Mouse (Mus musculus): Measurements from ENCODE around the gene Deaf1. TPM values are rescaled to one million over a fixed set of nuclear protein-coding genes. Genes with fewer than 3 reads are reported as not detected.
A peak's percentile ranks its signal among the peaks of the same experiment; 100 is the strongest.

The Deaf1 gene
- 10 to 100 TPM; 44.6 to 50.4 TPM for total RNA-seq (2021)
- long read RNA-seq, experiment 1, transcript Deaf1-201 (12 exons, 2,135 nt): major isoform, 37 of 71 reads
- long read RNA-seq, experiment 1, partial matches to known transcripts: 5 of 71 reads
- long read RNA-seq, experiment 1, other reads (novel, unspliced or antisense): 26 of 71 reads
- long read RNA-seq, experiment 2, transcript Deaf1-201 (12 exons, 2,135 nt): major isoform, 28 of 85 reads
- long read RNA-seq, experiment 2, partial matches to known transcripts: 5 of 85 reads
- long read RNA-seq, experiment 2, other reads (novel, unspliced or antisense): 50 of 85 reads

GRCm38 (mm10) chr7:141327469-141328372 lies at the start of gene Deaf1, which contains the start of gene Tmem80:
Gene Deaf1 (minus strand): TSS chr7:141327690.
Gene Tmem80 (plus strand): TSS chr7:141327739.
- peak; percentile 99 to 100 for DNase-seq (ENCODE audit: low spot score in 2 of 2)

DNA sequence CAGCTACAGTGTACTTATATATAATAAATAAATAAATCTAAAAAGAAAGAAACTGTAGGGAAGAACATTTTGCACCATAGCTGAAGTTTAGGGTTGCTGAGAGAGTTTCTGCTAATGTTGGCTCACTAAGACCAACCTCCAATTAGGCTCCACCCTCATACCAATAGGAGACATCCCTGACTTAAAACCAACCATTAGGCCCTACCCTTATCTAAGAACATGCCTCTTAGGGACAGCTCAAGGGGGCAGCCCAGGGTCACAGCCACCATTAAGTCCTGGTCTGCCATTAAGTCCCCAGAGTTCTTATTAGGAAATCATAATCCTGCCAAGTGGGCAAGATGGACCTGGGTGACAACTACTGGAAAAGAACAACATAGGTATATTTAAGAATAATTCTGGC lies 46.9 kb upstream of the Deaf1 start:
- no peak for DNase-seq (ENCODE audit: low spot score in 2 of 2)

DNA sequence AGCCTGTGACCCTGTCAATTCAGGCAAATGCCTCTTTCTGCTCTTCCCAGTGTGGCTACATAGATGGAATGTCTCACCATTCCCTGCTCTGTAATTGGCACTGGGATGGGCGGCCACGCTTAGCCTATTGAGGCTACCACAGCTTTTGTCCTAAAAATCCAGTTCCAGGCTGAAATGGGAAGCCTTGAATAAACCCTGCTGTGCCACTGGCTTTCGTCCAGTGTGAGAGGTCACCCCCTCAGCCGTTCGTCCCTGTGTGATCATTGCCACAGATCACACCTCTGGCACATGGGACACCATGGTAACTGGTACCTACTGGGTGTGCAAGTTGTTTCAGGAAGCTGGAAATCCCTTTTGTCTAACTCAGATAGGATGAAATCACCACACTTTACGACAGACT lies 46.1 kb upstream of the Deaf1 start:
- DNase-seq (ENCODE audit: low spot score in 2 of 2): no peak

GRCm38 (mm10) chr7:141371942-141372595 lies 44.6 kb upstream of the Deaf1 start:
- DNase-seq (ENCODE audit: low spot score in 2 of 2): no peak

- no peak for DNase-seq (ENCODE audit: low spot score in 2 of 2)
Observed at GRCm38 (mm10) chr7:141369918-141370317, 42.4 kb upstream of the Deaf1 start.

DNA sequence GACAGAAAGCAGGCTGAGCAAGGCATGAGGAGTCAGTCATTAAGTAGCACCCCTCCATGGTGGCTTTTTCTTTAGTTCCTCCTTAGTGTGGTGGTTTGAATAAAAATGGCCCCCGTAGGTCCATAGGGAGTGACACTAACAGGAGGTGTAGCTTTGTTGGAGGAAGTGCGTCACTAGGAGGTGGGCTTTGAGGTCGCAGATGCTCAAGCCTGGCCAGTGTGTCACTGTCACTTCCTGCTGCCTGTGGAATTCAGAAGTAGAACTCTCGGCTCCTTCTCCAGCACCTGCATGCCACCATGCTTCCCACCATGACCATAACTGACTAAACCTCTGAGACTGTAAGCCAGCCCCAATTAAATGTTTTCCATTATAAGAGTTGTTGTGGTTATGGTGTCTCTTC lies 39.9 kb upstream of the Deaf1 start:
- no peak for DNase-seq (ENCODE audit: low spot score in 2 of 2)

DNA sequence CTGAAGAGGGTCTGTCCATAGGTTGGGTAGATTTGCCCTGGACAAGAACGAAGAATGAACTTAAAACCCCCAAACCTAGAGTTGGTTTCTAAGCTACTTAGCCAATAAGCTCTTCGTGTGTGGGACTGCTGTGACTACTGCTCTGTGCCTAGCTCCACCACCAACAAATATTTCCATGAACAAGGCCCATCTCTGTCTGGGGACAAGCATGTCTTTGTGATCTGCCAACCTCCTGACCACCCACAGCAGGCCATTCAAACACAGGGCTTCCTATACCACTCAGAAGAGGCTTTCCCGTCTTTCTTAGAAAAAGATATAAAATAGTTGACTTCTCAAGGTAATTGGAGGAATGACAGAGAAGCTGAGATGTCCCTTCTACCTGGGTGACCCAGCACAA lies 37.6 kb upstream of the Deaf1 start:
- no peak for DNase-seq (ENCODE audit: low spot score in 2 of 2)

GRCm38 (mm10) chr7:141364349-141365048 lies 37.0 kb upstream of the Deaf1 start:
- no peak for DNase-seq (ENCODE audit: low spot score in 2 of 2)

- DNase-seq (ENCODE audit: low spot score in 2 of 2): no peak
Observed at GRCm38 (mm10) chr7:141363752-141364125, 36.2 kb upstream of the Deaf1 start.

GRCm38 (mm10) chr7:141363106-141363751 lies 35.7 kb upstream of the Deaf1 start:
- peak in 1 of 2 experiments; percentile 47 for DNase-seq (ENCODE audit: low spot score in 2 of 2)

GRCm38 (mm10) chr7:141361510-141361909 lies 34.0 kb upstream of the Deaf1 start:
- DNase-seq (ENCODE audit: low spot score in 2 of 2): no peak

- peak in 1 of 2 experiments; percentile 7 for DNase-seq (ENCODE audit: low spot score in 2 of 2)
Observed at GRCm38 (mm10) chr7:141356971-141357370, 29.5 kb upstream of the Deaf1 start.

GRCm38 (mm10) chr7:141355626-141356326 lies 28.3 kb upstream of the Deaf1 start:
- no peak for DNase-seq (ENCODE audit: low spot score in 2 of 2)

DNA sequence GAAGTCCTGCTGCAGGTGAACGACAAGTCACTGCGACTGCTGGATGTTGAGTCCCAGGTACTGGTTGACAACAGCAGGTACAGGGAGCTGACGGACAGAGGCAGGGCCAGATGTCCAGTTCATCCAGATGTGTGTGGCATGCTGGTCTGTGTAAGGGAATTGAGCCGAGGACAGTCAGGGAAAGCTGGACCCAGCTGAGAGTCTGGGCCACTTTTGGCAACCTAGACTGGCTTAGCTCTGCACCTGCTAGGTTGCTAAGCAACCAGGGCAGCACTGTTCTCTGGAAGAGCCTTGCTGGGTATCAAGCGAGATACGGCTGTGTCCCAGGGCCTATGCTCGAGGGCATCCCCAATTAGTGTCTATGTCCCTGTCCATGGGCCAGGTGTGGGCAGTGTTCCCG lies 27.6 kb upstream of the Deaf1 start:
- no peak for DNase-seq (ENCODE audit: low spot score in 2 of 2)

DNA sequence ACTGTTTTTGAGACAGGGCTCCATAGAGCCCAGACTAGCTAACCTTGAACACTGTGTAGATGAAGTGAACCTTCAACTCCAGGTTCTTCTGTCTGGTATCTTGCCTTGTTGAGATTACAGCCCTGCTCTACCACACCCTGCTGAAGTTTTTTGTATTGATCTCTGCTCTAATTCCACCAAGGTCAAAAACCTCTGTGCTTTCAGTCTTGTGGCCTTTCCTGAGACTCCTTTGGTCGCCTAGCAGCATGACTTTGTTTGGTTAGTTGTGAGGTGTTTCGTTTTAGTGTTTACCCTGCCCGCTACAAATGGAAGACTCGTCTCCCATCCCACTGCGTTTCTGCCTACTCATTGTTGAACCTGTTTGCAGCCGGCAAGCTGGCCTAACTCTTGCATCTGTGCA lies 23.6 kb upstream of the Deaf1 start:
- no peak for DNase-seq (ENCODE audit: low spot score in 2 of 2)

GRCm38 (mm10) chr7:141344787-141345186 lies 17.3 kb upstream of the Deaf1 start:
- no peak for DNase-seq (ENCODE audit: low spot score in 2 of 2)

GRCm38 (mm10) chr7:141343696-141344095 lies 16.2 kb upstream of the Deaf1 start:
- no peak for DNase-seq (ENCODE audit: low spot score in 2 of 2)

DNA sequence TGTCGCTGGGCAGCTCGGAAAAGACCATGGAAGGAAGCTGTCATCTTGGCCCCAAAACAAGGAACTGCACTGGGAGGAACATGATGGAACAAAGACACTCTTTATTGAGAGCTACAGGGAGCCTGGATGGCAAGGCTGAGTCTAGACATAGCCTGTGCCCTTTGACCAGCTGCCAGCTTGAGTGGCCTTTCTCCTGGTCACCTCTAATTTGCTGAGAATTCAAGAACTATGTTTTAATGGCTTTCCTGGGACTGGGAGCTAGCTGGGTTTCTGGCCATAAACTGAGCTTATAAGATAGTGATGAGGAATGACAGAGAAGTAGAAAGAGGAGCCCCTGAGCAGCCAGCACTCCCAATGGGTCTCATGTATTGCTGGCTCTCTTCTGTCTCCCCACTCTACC lies 15.7 kb upstream of the Deaf1 start:
- DNase-seq (ENCODE audit: low spot score in 2 of 2): no peak

GRCm38 (mm10) chr7:141341689-141342226 lies 14.3 kb upstream of the Deaf1 start:
- DNase-seq (ENCODE audit: low spot score in 2 of 2): no peak

DNA sequence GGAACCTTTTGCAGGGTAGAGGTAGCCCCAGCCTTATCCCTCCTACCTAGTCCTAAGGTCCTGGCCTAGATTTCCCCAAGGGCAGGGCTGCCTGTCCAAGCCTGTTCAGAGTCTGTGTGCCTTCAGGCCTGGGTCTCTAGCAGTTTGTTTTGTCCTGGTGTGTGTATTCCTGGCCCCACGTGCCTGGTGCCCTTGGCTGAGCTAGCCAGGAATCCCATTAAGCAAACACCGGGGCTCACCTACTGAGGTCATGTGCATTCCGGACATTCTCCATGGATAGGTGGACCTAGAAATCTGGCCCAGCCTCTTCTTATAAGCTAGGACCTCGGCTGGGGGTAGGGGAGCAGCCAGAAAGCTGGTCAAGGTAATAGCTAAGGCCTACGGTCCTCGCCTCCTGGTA lies 13.0 kb upstream of the Deaf1 start:
- no peak for DNase-seq (ENCODE audit: low spot score in 2 of 2)

Data from gastrocnemius, postnatal 4 days (tissue).